Mouse (Mus musculus) limb, embryonic 13.5 days (tissue): ENCODE results near the gene Klhl41. TPM values are rescaled to one million over a fixed set of nuclear protein-coding genes. Genes with fewer than 3 reads are reported as not detected.
"Not testable (repeated sequence)": the region's sequence is repeated elsewhere in the genome, so short reads cannot be mapped to it uniquely, and the experiment has no call there.

ENCODE experiments used
- ATAC-seq: fragments of 200-750 bp; cut with Nextera tagmentation; 2 replicates; pipeline ENCODE4 v1.8.0; 2017; ENCODE audit warnings: low read depth, moderate number of reproducible peaks, moderate TSS enrichment; ENCODE audit not compliant: low FRiP score
- H3K27ac ChIP-seq: fragments of 300-500 bp; sonication (generic); 2 replicates; pipeline ENCODE4 v1.5.1; 2015; ENCODE audit warnings: inconsistent platforms, mild to moderate bottlenecking, moderate library complexity
- H3K27me3 ChIP-seq: fragments of 300-500 bp; sonication (generic); 2 replicates; pipeline ENCODE4 v1.6.1; 2015; ENCODE audit warnings: mild to moderate bottlenecking, inconsistent platforms
- H3K36me3 ChIP-seq: fragments of 300-500 bp; sonication (generic); 2 replicates; pipeline ENCODE4 v1.6.1; 2015; ENCODE audit warnings: inconsistent platforms, mild to moderate bottlenecking, moderate library complexity
- H3K4me1 ChIP-seq: fragments of 300-500 bp; sonication (generic); 2 replicates; pipeline ENCODE4 v1.6.1; 2015; ENCODE audit warnings: inconsistent platforms
- H3K4me2 ChIP-seq: fragments of 300-500 bp; sonication (generic); replicated peaks from 2 replicates; pipeline ENCODE4 v1.6.1; 2015; ENCODE audit warnings: inconsistent platforms, mild to moderate bottlenecking, moderate library complexity
- H3K4me3 ChIP-seq: fragments of 300-500 bp; sonication (generic); 2 replicates; pipeline ENCODE4 v1.5.1; 2015; ENCODE audit warnings: moderate library complexity, mild to moderate bottlenecking, inconsistent platforms
- H3K9ac ChIP-seq: fragments of 300-500 bp; sonication (generic); 2 replicates; pipeline ENCODE4 v1.6.1; 2015; ENCODE audit warnings: mild to moderate bottlenecking, inconsistent platforms
- H3K9me3 ChIP-seq: fragments of 300-500 bp; sonication (generic); 2 replicates; pipeline ENCODE4 v1.6.1; 2016; ENCODE audit warnings: inconsistent platforms
- WGBS: fragments of 180-500 bp; shearing (Covaris S2); methylation state at CpG from one replicate; pipeline ENCODE4 v1.1.7; 2015; 5-methylcytosine and 5-hydroxymethylcytosine counted together
- polyA plus RNA-seq: library from polyadenylated mRNA; unstranded; fragments of >200 nt; fragmentation: Nextera tagmentation; extraction: Ambion mirVana; gene quantifications from 2 replicates; pipeline ENCODE4 v1.2.1, GENCODE M21; 2015

Gene Klhl41
- polyA plus RNA-seq: 17.6 and 22.0 TPM in 2 replicates

- 71% methylated on average over 9 of the region's 9 CpGs for WGBS
- H3K27ac ChIP-seq: no peak within 1 kb of the TSS
- H3K4me2 ChIP-seq: no peak within 1 kb of the TSS
- no peak for ATAC-seq
- no peaks in the 10 kb centered on the region for H3K27me3 ChIP-seq
- 0 out of 2 replicates have a peak within 1 kb of the TSS, but pooled peaks have one; percentile 4 for H3K4me3 ChIP-seq
- no peak within 1 kb of the TSS for H3K9ac ChIP-seq
- H3K36me3 ChIP-seq: peaks cover 12% of the 10 kb centered on the region; the same call in 1 of the 2 replicates
- H3K9me3 ChIP-seq: no peaks in the 10 kb centered on the region
- H3K4me1 ChIP-seq: no peaks in the 10 kb centered on the region
Observed at GRCm38 (mm10) chr2:69669853-69670252, at the start of gene Klhl41. Gene Klhl41, plus strand, starts transcription at chr2:69670120.

- Histone ChIP-seq H3K4me1 (no peaks in the 10 kb centered on the region), H3K4me2 (no peak overlapping the region), H3K27me3 (no peaks in the 10 kb centered on the region), H3K36me3 (no peaks in the 10 kb centered on the region), H3K27ac (no peak overlapping the region), H3K9me3 (peaks cover 5% of the 10 kb centered on the region; the same call in 1 of the 2 replicates), H3K4me3 (no peak overlapping the region), H3K9ac (no peak overlapping the region)
- WGBS: 65% methylated on average over 17 of the region's 17 CpGs
- no peak for ATAC-seq
Observed at GRCm38 (mm10) chr2:69629215-69629614, 40.7 kb upstream of the Klhl41 start.

- Histone ChIP-seq H3K27me3 (no peaks in the 10 kb centered on the region), H3K9me3 (peaks cover 5% of the 10 kb centered on the region; the same call in 1 of the 2 replicates), H3K27ac (no peak overlapping the region), H3K9ac (no peak overlapping the region), H3K4me2 (no peak overlapping the region), H3K4me1 (no peaks in the 10 kb centered on the region), H3K36me3 (no peaks in the 10 kb centered on the region), H3K4me3 (no peak overlapping the region)
- 87% methylated on average over 6 of the region's 6 CpGs for WGBS
- no peak for ATAC-seq
Observed at GRCm38 (mm10) chr2:69629914-69630313, 40.0 kb upstream of the Klhl41 start.

- H3K9ac ChIP-seq: no peak overlapping the region
- no peaks in the 10 kb centered on the region for H3K36me3 ChIP-seq
- no peaks in the 10 kb centered on the region for H3K4me1 ChIP-seq
- no peak overlapping the region for H3K4me3 ChIP-seq
- H3K27ac ChIP-seq: no peak overlapping the region
- no peaks in the 10 kb centered on the region for H3K27me3 ChIP-seq
- H3K4me2 ChIP-seq: no peak overlapping the region
- 90% methylated on average over 5 of the region's 5 CpGs for WGBS
- ATAC-seq: no peak
- peaks cover 5% of the 10 kb centered on the region; the same call in 1 of the 2 replicates for H3K9me3 ChIP-seq
Observed at GRCm38 (mm10) chr2:69630792-69631191, 39.1 kb upstream of the Klhl41 start.

- H3K9ac ChIP-seq: no peak overlapping the region
- WGBS: 91% methylated on average over 2 of the region's 2 CpGs
- peaks cover 5% of the 10 kb centered on the region; the same call in 1 of the 2 replicates for H3K9me3 ChIP-seq
Observed at GRCm38 (mm10) chr2:69631449-69631848, 38.5 kb upstream of the Klhl41 start.

GRCm38 (mm10) chr2:69635064-69635701, 34.7 kb upstream of the Klhl41 start:
- Histone ChIP-seq H3K36me3 (no peaks in the 10 kb centered on the region), H3K9ac (no peak overlapping the region), H3K4me2 (peak overlapping the region; percentile 52), H3K9me3 (no peaks in the 10 kb centered on the region), H3K4me1 (peaks cover 2% of the 10 kb centered on the region; the same call in 1 of the 2 replicates), H3K27me3 (no peaks in the 10 kb centered on the region), H3K4me3 (peak overlapping the region; percentile 38), H3K27ac (no peak overlapping the region)
- WGBS: 12% methylated on average over 11 of the region's 11 CpGs
- ATAC-seq: no peak

More at GRCm38 (mm10) chr2:69631449-69631848, 38.5 kb upstream of the Klhl41 start:
- Histone ChIP-seq H3K4me3 (no peak overlapping the region), H3K27me3 (no peaks in the 10 kb centered on the region), H3K4me1 (no peaks in the 10 kb centered on the region), H3K27ac (no peak overlapping the region), H3K36me3 (no peaks in the 10 kb centered on the region), H3K4me2 (no peak overlapping the region)
- no peak for ATAC-seq

- H3K27me3 ChIP-seq: no peaks in the 10 kb centered on the region
- H3K36me3 ChIP-seq: no peaks in the 10 kb centered on the region
- no peak overlapping the region for H3K4me3 ChIP-seq
- H3K4me1 ChIP-seq: peaks cover 3% of the 10 kb centered on the region; the same call in 1 of the 2 replicates
- H3K9me3 ChIP-seq: no peaks in the 10 kb centered on the region
- H3K27ac ChIP-seq: no peak overlapping the region
- no peak for ATAC-seq
- no peak overlapping the region for H3K4me2 ChIP-seq
- no peak overlapping the region for H3K9ac ChIP-seq
- WGBS: 73% methylated on average over 6 of the region's 6 CpGs
Observed at GRCm38 (mm10) chr2:69635807-69636206, 34.1 kb upstream of the Klhl41 start.

GRCm38 (mm10) chr2:69637989-69638388, 31.9 kb upstream of the Klhl41 start:
- not testable (repeated sequence) for H3K4me2 ChIP-seq, H3K9ac ChIP-seq, ATAC-seq, H3K4me1 ChIP-seq, H3K9me3 ChIP-seq, H3K27ac ChIP-seq, H3K4me3 ChIP-seq, H3K36me3 ChIP-seq, H3K27me3 ChIP-seq
- WGBS: 76% methylated on average over 7 of the region's 7 CpGs

- no peak overlapping the region for H3K9ac ChIP-seq
- H3K36me3 ChIP-seq: no peaks in the 10 kb centered on the region
- 58% methylated on average over 10 of the region's 10 CpGs for WGBS
- ATAC-seq: 0 out of 2 replicates have a peak, but pooled peaks have one; percentile 36
- no peak overlapping the region for H3K4me2 ChIP-seq
- H3K27ac ChIP-seq: no peak overlapping the region
- H3K27me3 ChIP-seq: no peaks in the 10 kb centered on the region
- H3K9me3 ChIP-seq: no peaks in the 10 kb centered on the region
- no peak overlapping the region for H3K4me3 ChIP-seq
- peaks cover 3% of the 10 kb centered on the region; the same call in 1 of the 2 replicates for H3K4me1 ChIP-seq
Observed at GRCm38 (mm10) chr2:69640100-69640499, 29.8 kb upstream of the Klhl41 start.

- no peaks in the 10 kb centered on the region for H3K27me3 ChIP-seq
- no peak overlapping the region for H3K4me2 ChIP-seq
- peaks cover 7% of the 10 kb centered on the region for H3K4me1 ChIP-seq
- ATAC-seq: no peak
- H3K9ac ChIP-seq: no peak overlapping the region
- no peaks in the 10 kb centered on the region for H3K9me3 ChIP-seq
- WGBS: 92% methylated on average over 11 of the region's 11 CpGs
- no peak overlapping the region for H3K27ac ChIP-seq
- H3K4me3 ChIP-seq: no peak overlapping the region
- H3K36me3 ChIP-seq: no peaks in the 10 kb centered on the region
Observed at GRCm38 (mm10) chr2:69644968-69645617, 24.8 kb upstream of the Klhl41 start.

GRCm38 (mm10) chr2:69646726-69647490, 23.0 kb upstream of the Klhl41 start, which contains the start of gene Bbs5:
Gene Bbs5, plus strand, starts transcription at chr2:69647171.
- H3K27ac ChIP-seq: no peak within 1 kb of the TSS
- H3K4me3 ChIP-seq: peak within 1 kb of the TSS; percentile 92
- H3K27me3 ChIP-seq: no peaks in the 10 kb centered on the region
- 3% methylated on average over 43 of the region's 43 CpGs for WGBS
- H3K9me3 ChIP-seq: no peaks in the 10 kb centered on the region
- peaks cover 3% of the 10 kb centered on the region; the same call in 1 of the 2 replicates for H3K36me3 ChIP-seq
- ATAC-seq: peak; percentile 95
- peak within 1 kb of the TSS; percentile 83 for H3K9ac ChIP-seq
- peaks cover 6% of the 10 kb centered on the region; the same call in 1 of the 2 replicates for H3K4me1 ChIP-seq
- H3K4me2 ChIP-seq: peak within 1 kb of the TSS; percentile 74

GRCm38 (mm10) chr2:69649716-69650115, 20.2 kb upstream of the Klhl41 start:
- Histone ChIP-seq H3K4me1 (peaks cover 6% of the 10 kb centered on the region; the same call in 1 of the 2 replicates), H3K9me3 (no peaks in the 10 kb centered on the region), H3K27me3 (no peaks in the 10 kb centered on the region), H3K4me2 (no peak overlapping the region), H3K4me3 (no peak overlapping the region), H3K9ac (no peak overlapping the region), H3K36me3 (peaks cover 14% of the 10 kb centered on the region; the same call in 1 of the 2 replicates), H3K27ac (no peak overlapping the region)
- 87% methylated on average over 5 of the region's 5 CpGs for WGBS
- no peak for ATAC-seq
